Mouse (Mus musculus) heart, postnatal 0 days (tissue): ENCODE results near the gene Acod1.

Experiments used
- CTCF ChIP-seq: IDR thresholded peaks from 2 replicates; pipeline ENCODE4 v1.5.1; 2016; ENCODE audit warnings: antibody characterized with exemption, control low read depth, low read depth
- EP300 ChIP-seq: IDR thresholded peaks from 2 replicates; pipeline ENCODE4 v1.6.1; 2016; ENCODE audit warnings: antibody characterized with exemption, low read depth

DNA sequence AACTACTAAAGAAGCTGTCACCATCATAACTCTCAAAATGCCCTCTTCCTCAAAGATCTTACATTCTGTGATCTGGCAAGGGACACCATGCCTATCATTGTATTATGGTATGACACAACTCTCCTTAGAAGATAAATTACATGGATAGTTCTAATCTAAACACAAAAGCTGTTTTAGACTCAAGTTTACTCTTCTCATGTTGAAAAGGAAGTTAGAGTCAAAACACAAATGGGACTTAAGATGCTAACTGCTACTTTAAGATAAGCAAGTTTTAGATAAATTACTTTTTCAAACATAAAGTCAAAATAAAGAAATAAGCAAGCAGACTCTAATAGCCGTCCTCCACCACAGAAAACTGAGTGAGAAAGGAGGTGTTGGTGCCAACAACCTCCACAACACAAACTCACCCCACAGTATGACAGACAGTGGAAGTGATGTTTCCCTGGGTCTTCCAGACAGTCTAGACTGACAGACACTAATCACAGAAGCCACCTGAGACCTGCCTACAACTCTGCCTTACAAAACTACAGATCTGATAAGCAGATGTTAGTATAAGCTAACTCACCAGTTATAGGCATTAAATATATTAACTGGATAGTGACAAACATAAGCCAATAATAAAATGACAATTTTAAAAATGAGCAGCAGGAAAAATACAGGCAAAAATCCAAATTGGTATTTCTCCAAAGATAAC lies 39.2 kb downstream of the Acod1 start:
- TF ChIP-seq CTCF (no peak), EP300 (no peak)
